Mouse (Mus musculus): ENCODE measurements around the gene Kcnd3. TPM values are rescaled to one million over a fixed set of nuclear protein-coding genes. Genes with fewer than 3 reads are reported as not detected.

Gene Kcnd3
- polyA plus RNA-seq, 1 experiment, result 42.2 TPM

- WGBS, result 59% methylated on average over 15 of the region's 15 CpGs
- no peak overlapping the region for H3K27ac ChIP-seq (ENCODE audit: insufficient read depth, low read depth, low read length)
- TF ChIP-seq POLR2A (IDR thresholded peaks at IDR 0.05; ENCODE audit: insufficient read depth, low read depth, low read length) (no peak), CTCF (IDR thresholded peaks at IDR 0.05; ENCODE audit: insufficient read depth, low read depth, low read length) (no peak)
- H3K4me1 ChIP-seq (ENCODE audit: control insufficient read depth, insufficient read depth, low read length), result peaks cover 23% of the 10 kb centered on the region
- no peak overlapping the region for H3K4me3 ChIP-seq (ENCODE audit: insufficient read depth, low read depth, low read length)
Measured at GRCm38 (mm10) chr3:105505161-105505872, 53.2 kb downstream of the Kcnd3 start.

- TF ChIP-seq POLR2A (IDR thresholded peaks at IDR 0.05; ENCODE audit: insufficient read depth, low read depth, low read length), result no peak
- TF ChIP-seq CTCF (IDR thresholded peaks at IDR 0.05; ENCODE audit: insufficient read depth, low read depth, low read length), result no peak
- Histone ChIP-seq H3K27ac (ENCODE audit: insufficient read depth, low read depth, low read length) (no peak overlapping the region), H3K4me1 (ENCODE audit: control insufficient read depth, insufficient read depth, low read length) (peaks cover 25% of the 10 kb centered on the region), H3K4me3 (ENCODE audit: insufficient read depth, low read depth, low read length) (no peak overlapping the region)
- 55% methylated on average over 7 of the region's 7 CpGs for WGBS
Measured at GRCm38 (mm10) chr3:105505873-105506170, 53.7 kb downstream of the Kcnd3 start.

GRCm38 (mm10) chr3:105506592-105506991 is 54.5 kb downstream of the Kcnd3 start:
- Histone ChIP-seq H3K27ac (ENCODE audit: insufficient read depth, low read depth, low read length) (no peak overlapping the region), H3K4me3 (ENCODE audit: insufficient read depth, low read depth, low read length) (no peak overlapping the region), H3K4me1 (ENCODE audit: control insufficient read depth, insufficient read depth, low read length) (peaks cover 29% of the 10 kb centered on the region)
- WGBS, result 60% methylated on average over 4 of the region's 4 CpGs
- TF ChIP-seq POLR2A (IDR thresholded peaks at IDR 0.05; ENCODE audit: insufficient read depth, low read depth, low read length), result no peak
- no peak for TF ChIP-seq CTCF (IDR thresholded peaks at IDR 0.05; ENCODE audit: insufficient read depth, low read depth, low read length)

GRCm38 (mm10) chr3:105509321-105509720 is 57.2 kb downstream of the Kcnd3 start:
- 78% methylated on average over 4 of the region's 4 CpGs for WGBS
- no peak overlapping the region for H3K4me3 ChIP-seq (ENCODE audit: insufficient read depth, low read depth, low read length)
- peaks cover 39% of the 10 kb centered on the region for H3K4me1 ChIP-seq (ENCODE audit: control insufficient read depth, insufficient read depth, low read length)
- H3K27ac ChIP-seq (ENCODE audit: insufficient read depth, low read depth, low read length), result no peak overlapping the region
- no peak for TF ChIP-seq CTCF (IDR thresholded peaks at IDR 0.05; ENCODE audit: insufficient read depth, low read depth, low read length)

- WGBS, result 33% methylated on average over 2 of the region's 2 CpGs
- H3K4me3 ChIP-seq (ENCODE audit: insufficient read depth, low read depth, low read length), result no peak overlapping the region
- TF ChIP-seq POLR2A (IDR thresholded peaks at IDR 0.05; ENCODE audit: insufficient read depth, low read depth, low read length), result no peak
- TF ChIP-seq CTCF (IDR thresholded peaks at IDR 0.05; ENCODE audit: insufficient read depth, low read depth, low read length), result no peak
- peaks cover 25% of the 10 kb centered on the region for H3K4me1 ChIP-seq (ENCODE audit: control insufficient read depth, insufficient read depth, low read length)
- 0 out of 2 replicates have a peak overlapping the region, but pooled peaks have one; percentile 1 for H3K27ac ChIP-seq (ENCODE audit: insufficient read depth, low read depth, low read length)
Measured at GRCm38 (mm10) chr3:105511836-105512235, 59.7 kb downstream of the Kcnd3 start.

- Histone ChIP-seq H3K4me3 (ENCODE audit: insufficient read depth, low read depth, low read length) (no peak overlapping the region), H3K27ac (ENCODE audit: insufficient read depth, low read depth, low read length) (no peak overlapping the region), H3K4me1 (ENCODE audit: control insufficient read depth, insufficient read depth, low read length) (peaks cover 23% of the 10 kb centered on the region)
- 81% methylated on average over 3 of the region's 3 CpGs for WGBS
- TF ChIP-seq CTCF (IDR thresholded peaks at IDR 0.05; ENCODE audit: insufficient read depth, low read depth, low read length) (no peak), POLR2A (IDR thresholded peaks at IDR 0.05; ENCODE audit: insufficient read depth, low read depth, low read length) (no peak)
Measured at GRCm38 (mm10) chr3:105514215-105514614, 62.1 kb downstream of the Kcnd3 start.

GRCm38 (mm10) chr3:105515035-105515434 is 62.9 kb downstream of the Kcnd3 start:
- Histone ChIP-seq H3K4me1 (ENCODE audit: control insufficient read depth, insufficient read depth, low read length) (peaks cover 20% of the 10 kb centered on the region), H3K27ac (ENCODE audit: insufficient read depth, low read depth, low read length) (no peak overlapping the region), H3K4me3 (ENCODE audit: insufficient read depth, low read depth, low read length) (no peak overlapping the region)
- TF ChIP-seq POLR2A (IDR thresholded peaks at IDR 0.05; ENCODE audit: insufficient read depth, low read depth, low read length) (no peak), CTCF (IDR thresholded peaks at IDR 0.05; ENCODE audit: insufficient read depth, low read depth, low read length) (no peak)

- TF ChIP-seq POLR2A (IDR thresholded peaks at IDR 0.05; ENCODE audit: insufficient read depth, low read depth, low read length) (no peak), CTCF (IDR thresholded peaks at IDR 0.05; ENCODE audit: insufficient read depth, low read depth, low read length) (no peak)
- 87% methylated on average over 1 of the region's 1 CpGs for WGBS
- Histone ChIP-seq H3K4me1 (ENCODE audit: control insufficient read depth, insufficient read depth, low read length) (peaks cover 18% of the 10 kb centered on the region), H3K27ac (ENCODE audit: insufficient read depth, low read depth, low read length) (no peak overlapping the region), H3K4me3 (ENCODE audit: insufficient read depth, low read depth, low read length) (no peak overlapping the region)
Measured at GRCm38 (mm10) chr3:105515640-105516039, 63.5 kb downstream of the Kcnd3 start.

- 73% methylated on average over 6 of the region's 6 CpGs for WGBS
- TF ChIP-seq CTCF (IDR thresholded peaks at IDR 0.05; ENCODE audit: insufficient read depth, low read depth, low read length) (no peak), POLR2A (IDR thresholded peaks at IDR 0.05; ENCODE audit: insufficient read depth, low read depth, low read length) (no peak)
- Histone ChIP-seq H3K4me1 (ENCODE audit: control insufficient read depth, insufficient read depth, low read length) (peaks cover 11% of the 10 kb centered on the region), H3K27ac (ENCODE audit: insufficient read depth, low read depth, low read length) (no peak overlapping the region; the same call in 1 of the 2 replicates), H3K4me3 (ENCODE audit: insufficient read depth, low read depth, low read length) (no peak overlapping the region)
Measured at GRCm38 (mm10) chr3:105520446-105520845, 68.3 kb downstream of the Kcnd3 start.

All from olfactory bulb, adult 2 months (tissue).